Mouse (Mus musculus) embryonic facial prominence, embryonic 13.5 days (tissue): ENCODE measurements around the gene Naa10. TPM values are rescaled to one million over a fixed set of nuclear protein-coding genes. Genes with fewer than 3 reads are reported as not detected.
A peak's percentile ranks its signal among the peaks of the same experiment; 100 is the strongest.

Experiments used
- ATAC-seq: fragments of 200-750 bp; cut with Nextera tagmentation; 2 replicates; pipeline ENCODE4 v1.8.0; 2017; ENCODE audit warnings: low read depth; ENCODE audit not compliant: insufficient number of reproducible peaks, insufficient read depth, low FRiP score, low TSS enrichment
- H3K27ac ChIP-seq: fragments of 300-500 bp; sonication (generic); 2 replicates; pipeline ENCODE4 v1.5.1; 2015; ENCODE audit warnings: moderate library complexity, mild to moderate bottlenecking, inconsistent platforms
- H3K27me3 ChIP-seq: fragments of 300-500 bp; sonication (generic); 2 replicates; pipeline ENCODE4 v1.6.1; 2015; ENCODE audit warnings: mild to moderate bottlenecking, inconsistent platforms
- H3K36me3 ChIP-seq: fragments of 300-500 bp; sonication (generic); 2 replicates; pipeline ENCODE4 v1.6.1; 2015; ENCODE audit warnings: mild to moderate bottlenecking, inconsistent platforms
- H3K4me1 ChIP-seq: fragments of 300-500 bp; sonication (generic); 2 replicates; pipeline ENCODE4 v1.6.1; 2015; ENCODE audit warnings: inconsistent platforms
- H3K4me2 ChIP-seq: fragments of 300-500 bp; sonication (generic); 2 replicates; pipeline ENCODE4 v1.6.1; 2015; ENCODE audit warnings: moderate library complexity, mild to moderate bottlenecking, inconsistent platforms
- H3K4me3 ChIP-seq: fragments of 300-500 bp; sonication (generic); 2 replicates; pipeline ENCODE4 v1.5.1; 2015; ENCODE audit warnings: mild to moderate bottlenecking, inconsistent platforms
- H3K9ac ChIP-seq: fragments of 300-500 bp; sonication (generic); 2 replicates; pipeline ENCODE4 v1.6.1; 2015; ENCODE audit warnings: mild to moderate bottlenecking, inconsistent platforms
- H3K9me3 ChIP-seq: fragments of 300-500 bp; sonication (generic); 2 replicates; pipeline ENCODE4 v1.6.1; 2016; ENCODE audit warnings: inconsistent platforms
- WGBS: fragments of 180-500 bp; shearing (Covaris S2); methylation state at CpG from one replicate; pipeline ENCODE4 v1.1.7; 2015; ENCODE audit warnings: mixed read lengths; 5-methylcytosine and 5-hydroxymethylcytosine counted together
- polyA plus RNA-seq: library from polyadenylated mRNA; unstranded; fragments of >200 nt; fragmentation: Nextera tagmentation; extraction: Ambion mirVana; gene quantifications from 2 replicates; pipeline ENCODE4 v1.2.1, GENCODE M21; 2015

The Naa10 gene
- polyA plus RNA-seq, 1 experiment from 2014 or later = 151 TPM

DNA sequence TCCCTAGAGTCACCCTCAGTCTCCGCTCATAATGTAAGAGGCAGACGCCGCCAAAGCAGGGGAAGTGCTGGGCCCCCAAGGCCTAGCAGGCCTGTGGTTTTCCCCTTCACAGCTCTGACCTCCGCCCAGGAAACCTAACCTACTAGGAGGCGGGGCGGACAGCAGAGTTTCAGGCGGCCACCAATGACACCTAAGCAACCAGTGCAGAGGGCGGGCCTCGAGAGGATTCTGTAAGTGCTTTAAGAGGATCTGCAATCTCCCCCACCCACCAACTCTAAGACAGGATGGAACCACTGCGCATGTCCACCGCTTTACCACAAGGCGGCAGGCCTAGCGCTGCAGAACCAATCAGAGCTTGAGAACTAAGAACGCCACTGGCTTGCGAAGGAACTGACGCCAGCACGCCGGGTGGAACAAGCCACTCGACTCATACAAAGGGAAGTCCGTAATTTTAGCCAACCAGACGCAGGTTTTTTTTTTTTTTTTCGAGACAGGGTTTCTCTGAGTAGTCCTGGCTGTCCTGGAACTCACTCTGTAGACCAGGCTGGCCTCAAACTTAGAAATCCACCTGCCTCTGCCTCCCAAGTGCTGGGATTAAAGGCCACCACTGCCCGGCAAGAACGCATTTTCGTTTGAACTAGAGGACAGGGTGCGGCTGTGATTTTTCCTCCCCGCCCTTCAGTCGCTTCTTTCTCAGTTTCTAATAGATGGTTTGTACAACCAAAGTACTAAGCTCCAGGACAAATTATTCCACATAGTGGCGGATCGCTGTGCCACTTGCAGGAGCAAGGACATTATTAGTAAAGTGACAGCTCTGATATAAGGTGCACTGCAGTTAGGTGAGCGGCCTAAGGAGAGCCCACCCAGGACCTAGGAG is 6.7 kb downstream of the Naa10 start:
- no peak overlapping the region for H3K9ac ChIP-seq
- H3K27me3 ChIP-seq = peaks cover 13% of the 10 kb centered on the region
- H3K9me3 ChIP-seq = no peaks in the 10 kb centered on the region
- H3K4me1 ChIP-seq = no peaks in the 10 kb centered on the region
- peak overlapping the region; percentile 78 for H3K27ac ChIP-seq
- WGBS = 25% methylated on average over 31 of the region's 31 CpGs
- H3K36me3 ChIP-seq = peaks cover 18% of the 10 kb centered on the region
- H3K4me3 ChIP-seq = peak overlapping the region; percentile 20
- peak; percentile 93 for ATAC-seq
- H3K4me2 ChIP-seq = peak overlapping the region; percentile 50

DNA sequence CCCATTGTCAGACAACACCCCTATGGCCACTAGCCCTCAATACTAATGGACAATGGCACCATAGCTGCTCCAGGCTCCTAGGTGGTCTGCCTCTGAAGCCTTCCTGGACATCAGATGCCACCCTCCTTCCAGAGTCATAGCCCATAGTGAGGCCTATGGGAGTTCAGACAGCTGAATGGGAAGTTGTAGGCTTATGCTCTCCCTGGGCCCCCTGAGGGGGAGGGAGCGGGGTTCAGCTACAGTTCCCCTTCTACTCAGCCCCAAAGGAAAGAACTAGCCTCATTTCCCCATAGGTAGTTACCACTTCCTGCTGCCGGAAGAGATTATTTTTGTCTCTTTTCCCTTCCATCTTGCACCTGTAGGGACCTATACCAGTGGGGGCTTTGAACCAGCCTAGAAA is 10.2 kb downstream of the Naa10 start:
- H3K4me1 ChIP-seq = no peaks in the 10 kb centered on the region
- peak overlapping the region; percentile 53 for H3K4me2 ChIP-seq
- H3K36me3 ChIP-seq = no peaks in the 10 kb centered on the region
- ATAC-seq = no peak
- H3K9ac ChIP-seq = no peak overlapping the region
- H3K27me3 ChIP-seq = peaks cover 13% of the 10 kb centered on the region
- no peak overlapping the region for H3K27ac ChIP-seq
- WGBS = 87% methylated on average over 2 of the region's 2 CpGs
- H3K4me3 ChIP-seq = no peak overlapping the region
- H3K9me3 ChIP-seq = no peaks in the 10 kb centered on the region

GRCm38 (mm10) chrX:73911156-73911555 is 10.6 kb downstream of the Naa10 start:
- WGBS = 14% methylated on average over 24 of the region's 26 CpGs
- no peaks in the 10 kb centered on the region for H3K36me3 ChIP-seq
- H3K4me1 ChIP-seq = no peaks in the 10 kb centered on the region
- peak overlapping the region; percentile 53 for H3K4me2 ChIP-seq
- no peaks in the 10 kb centered on the region for H3K9me3 ChIP-seq
- ATAC-seq = no peak
- no peak overlapping the region for H3K9ac ChIP-seq
- H3K4me3 ChIP-seq = peak overlapping the region; percentile 24
- peaks cover 13% of the 10 kb centered on the region for H3K27me3 ChIP-seq
- no peak overlapping the region for H3K27ac ChIP-seq

GRCm38 (mm10) chrX:73910451-73910850 is 11.3 kb downstream of the Naa10 start:
- Histone ChIP-seq H3K4me1 (no peaks in the 10 kb centered on the region), H3K9ac (no peak overlapping the region), H3K36me3 (no peaks in the 10 kb centered on the region), H3K27ac (no peak overlapping the region), H3K9me3 (no peaks in the 10 kb centered on the region), H3K4me3 (peak overlapping the region; percentile 24; the same call in 1 of the 2 replicates), H3K27me3 (peaks cover 13% of the 10 kb centered on the region), H3K4me2 (peak overlapping the region; percentile 53; the same call in 1 of the 2 replicates)
- no peak for ATAC-seq

- Histone ChIP-seq H3K9ac (no peak overlapping the region), H3K27me3 (peaks cover 13% of the 10 kb centered on the region), H3K36me3 (no peaks in the 10 kb centered on the region), H3K9me3 (no peaks in the 10 kb centered on the region), H3K4me3 (no peak overlapping the region), H3K4me2 (no peak overlapping the region), H3K27ac (no peak overlapping the region), H3K4me1 (no peaks in the 10 kb centered on the region)
- ATAC-seq = no peak
- 83% methylated on average over 1 of the region's 1 CpGs for WGBS
These were observed 11.7 kb downstream of the Naa10 start for GRCm38 (mm10) chrX:73910049-73910448.

DNA sequence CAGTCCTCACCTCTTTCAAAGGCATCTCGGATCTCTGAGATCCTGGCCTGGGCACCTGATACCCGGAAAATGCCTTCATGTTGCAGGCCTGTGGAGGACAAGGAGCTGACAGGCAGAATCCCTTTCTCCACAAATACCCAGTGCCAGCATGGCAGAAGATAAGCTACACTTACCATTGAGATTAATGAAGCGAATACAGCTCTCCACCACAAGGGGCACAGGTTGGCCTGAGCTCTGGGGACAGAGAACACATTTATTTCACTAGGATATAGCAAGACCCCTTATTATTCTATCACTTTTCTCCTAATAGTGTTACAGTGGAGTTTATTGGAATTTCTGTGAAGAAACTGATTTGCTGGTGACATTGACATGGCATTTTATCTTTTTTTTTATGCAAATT is 23.8 kb downstream of the Naa10 start:
- Histone ChIP-seq H3K4me2 (no peak overlapping the region), H3K9me3 (no peaks in the 10 kb centered on the region), H3K27ac (no peak overlapping the region), H3K4me1 (no peaks in the 10 kb centered on the region), H3K4me3 (no peak overlapping the region), H3K36me3 (no peaks in the 10 kb centered on the region), H3K9ac (no peak overlapping the region), H3K27me3 (no peaks in the 10 kb centered on the region)
- WGBS = 72% methylated on average over 3 of the region's 3 CpGs
- ATAC-seq = no peak

DNA sequence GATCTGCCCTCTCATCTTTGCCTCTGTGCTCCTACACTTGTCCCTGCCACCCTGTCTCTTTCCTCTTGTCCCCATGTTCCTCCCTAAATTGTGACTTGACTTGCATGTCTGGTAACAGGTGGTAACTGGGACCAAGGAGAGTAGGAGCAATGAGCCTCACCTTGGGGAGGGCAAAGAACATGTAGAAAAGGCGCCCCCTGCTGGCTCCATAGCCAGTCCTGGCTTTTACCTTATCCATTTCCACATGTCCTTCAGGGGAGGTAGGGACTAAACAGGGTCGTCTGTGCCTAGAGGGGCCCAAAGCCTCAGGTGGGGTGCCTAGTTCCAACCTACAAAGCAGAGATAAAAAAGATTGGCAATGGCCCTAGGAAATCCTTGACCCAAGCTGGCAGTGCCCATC is 26.0 kb downstream of the Naa10 start, which contains the start of gene L1cam:
Gene L1cam (minus strand): TSS at position 387 of the 400 bp plus-strand sequence.
- Histone ChIP-seq H3K27ac (no peak within 1 kb of the TSS), H3K9me3 (no peaks in the 10 kb centered on the region), H3K4me2 (no peak within 1 kb of the TSS), H3K9ac (no peak within 1 kb of the TSS), H3K4me3 (no peak within 1 kb of the TSS), H3K36me3 (no peaks in the 10 kb centered on the region), H3K27me3 (no peaks in the 10 kb centered on the region), H3K4me1 (no peaks in the 10 kb centered on the region)
- 23% methylated on average over 2 of the region's 2 CpGs for WGBS
- no peak for ATAC-seq

GRCm38 (mm10) chrX:73892833-73893232 is 28.9 kb downstream of the Naa10 start:
- 91% methylated on average over 14 of the region's 14 CpGs for WGBS
- ATAC-seq = no peak
- no peak overlapping the region for H3K4me3 ChIP-seq
- H3K27ac ChIP-seq = no peak overlapping the region
- no peaks in the 10 kb centered on the region for H3K9me3 ChIP-seq
- H3K27me3 ChIP-seq = no peaks in the 10 kb centered on the region
- H3K4me1 ChIP-seq = no peaks in the 10 kb centered on the region
- H3K9ac ChIP-seq = no peak overlapping the region
- no peaks in the 10 kb centered on the region for H3K36me3 ChIP-seq
- H3K4me2 ChIP-seq = no peak overlapping the region

GRCm38 (mm10) chrX:73891551-73892152 is 30.1 kb downstream of the Naa10 start, which contains the start of gene Avpr2:
Gene Avpr2, plus strand, starts transcription at chrX:73892102.
- Histone ChIP-seq H3K4me2 (no peak within 1 kb of the TSS), H3K4me1 (no peaks in the 10 kb centered on the region), H3K9ac (no peak within 1 kb of the TSS), H3K9me3 (no peaks in the 10 kb centered on the region), H3K36me3 (no peaks in the 10 kb centered on the region), H3K4me3 (no peak within 1 kb of the TSS), H3K27me3 (no peaks in the 10 kb centered on the region), H3K27ac (no peak within 1 kb of the TSS)
- 68% methylated on average over 6 of the region's 6 CpGs for WGBS
- ATAC-seq = no peak

GRCm38 (mm10) chrX:73881463-73881862 is 40.3 kb downstream of the Naa10 start:
- no peak overlapping the region for H3K4me3 ChIP-seq
- H3K36me3 ChIP-seq = no peaks in the 10 kb centered on the region
- no peak overlapping the region for H3K27ac ChIP-seq
- 37% methylated on average over 6 of the region's 6 CpGs for WGBS
- H3K9me3 ChIP-seq = no peaks in the 10 kb centered on the region
- peak overlapping the region; percentile 74; the same call in 1 of the 2 replicates for H3K4me2 ChIP-seq
- no peak overlapping the region for H3K9ac ChIP-seq
- H3K4me1 ChIP-seq = peaks cover 4% of the 10 kb centered on the region; the same call in 1 of the 2 replicates
- ATAC-seq = no peak
- H3K27me3 ChIP-seq = peaks cover 17% of the 10 kb centered on the region

GRCm38 (mm10) chrX:73881036-73881427 is 40.7 kb downstream of the Naa10 start:
- peaks cover 4% of the 10 kb centered on the region; the same call in 1 of the 2 replicates for H3K4me1 ChIP-seq
- WGBS = 27% methylated on average over 16 of the region's 16 CpGs
- ATAC-seq = 0 out of 2 replicates have a peak, but pooled peaks have one; percentile 43
- H3K27ac ChIP-seq = no peak overlapping the region
- H3K4me2 ChIP-seq = peak overlapping the region; percentile 74
- peak overlapping the region; percentile 48 for H3K4me3 ChIP-seq
- H3K27me3 ChIP-seq = peaks cover 17% of the 10 kb centered on the region
- H3K36me3 ChIP-seq = no peaks in the 10 kb centered on the region
- H3K9ac ChIP-seq = 0 out of 2 replicates have a peak overlapping the region, but pooled peaks have one; percentile 54
- H3K9me3 ChIP-seq = no peaks in the 10 kb centered on the region
